Mouse (Mus musculus): ENCODE data around the gene Hcn1. TPM values are rescaled to one million over a fixed set of nuclear protein-coding genes. Genes with fewer than 3 reads are reported as not detected.

Hcn1 gene
- polyA plus RNA-seq (2016; fragmentation: Nextera tagmentation; extraction: Ambion mirVana) = 0.09 and 0.10 TPM in 2 replicates

- Histone ChIP-seq H3K9ac (replicated peaks) (peak within 1 kb of the TSS; percentile 61), H3K4me2 (replicated peaks) (peak within 1 kb of the TSS; percentile 95), H3K4me1 (peaks cover 14% of the 10 kb centered on the region), H3K36me3 (no peaks in the 10 kb centered on the region), H3K27me3 (peaks cover 27% of the 10 kb centered on the region), H3K9me3 (no peaks in the 10 kb centered on the region), H3K27ac (replicated peaks) (no peak within 1 kb of the TSS), H3K4me3 (peak within 1 kb of the TSS; percentile 57)
- peak; percentile 99 for ATAC-seq (ENCODE audit: low FRiP score, low read depth)
- 0% methylated on average over 17 of the region's 45 CpGs for WGBS
Observed at GRCm38 (mm10) chr13:117602181-117602580, at the start of gene Hcn1. Gene Hcn1, plus strand, starts transcription at chr13:117602320.

GRCm38 (mm10) chr13:117567251-117567650 lies 34.9 kb upstream of the Hcn1 start:
- Histone ChIP-seq H3K36me3 (no peaks in the 10 kb centered on the region), H3K4me3 (no peak overlapping the region), H3K27ac (replicated peaks) (no peak overlapping the region), H3K9ac (replicated peaks) (no peak overlapping the region), H3K4me2 (replicated peaks) (no peak overlapping the region), H3K9me3 (no peaks in the 10 kb centered on the region), H3K4me1 (no peaks in the 10 kb centered on the region), H3K27me3 (no peaks in the 10 kb centered on the region)
- WGBS = 83% methylated on average over 8 of the region's 8 CpGs
- ATAC-seq (ENCODE audit: low FRiP score, low read depth) = no peak

- Histone ChIP-seq H3K4me1 (no peaks in the 10 kb centered on the region), H3K9me3 (no peaks in the 10 kb centered on the region), H3K27ac (replicated peaks) (no peak overlapping the region), H3K4me2 (replicated peaks) (no peak overlapping the region), H3K36me3 (no peaks in the 10 kb centered on the region), H3K27me3 (no peaks in the 10 kb centered on the region), H3K4me3 (no peak overlapping the region), H3K9ac (replicated peaks) (no peak overlapping the region)
- 0 out of 2 replicates have a peak, but pooled peaks have one; percentile 19 for ATAC-seq (ENCODE audit: low FRiP score, low read depth)
- WGBS = 42% methylated on average over 3 of the region's 3 CpGs
Observed at GRCm38 (mm10) chr13:117571747-117572146, 30.4 kb upstream of the Hcn1 start.

- 63% methylated on average over 10 of the region's 10 CpGs for WGBS
- ATAC-seq (ENCODE audit: low FRiP score, low read depth) = no peak
- H3K9ac ChIP-seq (replicated peaks) = no peak overlapping the region
Observed at GRCm38 (mm10) chr13:117594494-117595182, 7.5 kb upstream of the Hcn1 start.

GRCm38 (mm10) chr13:117595183-117595532 lies 7.0 kb upstream of the Hcn1 start:
- Histone ChIP-seq H3K4me2 (replicated peaks) (no peak overlapping the region), H3K27ac (replicated peaks) (no peak overlapping the region), H3K4me1 (no peaks in the 10 kb centered on the region), H3K9ac (replicated peaks) (no peak overlapping the region), H3K4me3 (no peak overlapping the region), H3K27me3 (no peaks in the 10 kb centered on the region), H3K36me3 (no peaks in the 10 kb centered on the region), H3K9me3 (no peaks in the 10 kb centered on the region)
- ATAC-seq (ENCODE audit: low FRiP score, low read depth) = no peak
- WGBS = 32% methylated on average over 3 of the region's 3 CpGs

More at GRCm38 (mm10) chr13:117594494-117595182, 7.5 kb upstream of the Hcn1 start:
- H3K27ac ChIP-seq (replicated peaks) = no peak overlapping the region
- H3K9me3 ChIP-seq = no peaks in the 10 kb centered on the region
- H3K36me3 ChIP-seq = no peaks in the 10 kb centered on the region
- no peak overlapping the region for H3K4me2 ChIP-seq (replicated peaks)
- no peaks in the 10 kb centered on the region for H3K4me1 ChIP-seq
- no peak overlapping the region for H3K4me3 ChIP-seq
- H3K27me3 ChIP-seq = no peaks in the 10 kb centered on the region

- Histone ChIP-seq H3K9ac (replicated peaks) (no peak overlapping the region), H3K4me1 (peaks cover 14% of the 10 kb centered on the region), H3K36me3 (no peaks in the 10 kb centered on the region), H3K9me3 (no peaks in the 10 kb centered on the region), H3K4me2 (replicated peaks) (no peak overlapping the region), H3K27me3 (peaks cover 27% of the 10 kb centered on the region), H3K4me3 (no peak overlapping the region), H3K27ac (replicated peaks) (no peak overlapping the region)
- 60% methylated on average over 9 of the region's 9 CpGs for WGBS
- ATAC-seq (ENCODE audit: low FRiP score, low read depth) = no peak
Observed at GRCm38 (mm10) chr13:117601331-117601965, 672 bp upstream of the Hcn1 start.

- Histone ChIP-seq H3K36me3 (no peaks in the 10 kb centered on the region), H3K4me3 (peak overlapping the region; percentile 57), H3K9ac (replicated peaks) (peak overlapping the region; percentile 61), H3K27ac (replicated peaks) (no peak overlapping the region), H3K4me1 (peaks cover 14% of the 10 kb centered on the region), H3K27me3 (peaks cover 27% of the 10 kb centered on the region), H3K9me3 (no peaks in the 10 kb centered on the region), H3K4me2 (replicated peaks) (peak overlapping the region; percentile 95)
- under 1% methylated on average over 58 of the region's 62 CpGs for whole genome bisulfite sequencing
- peak; percentile 80 for ATAC-seq (ENCODE audit: low FRiP score, low read depth)
Observed at GRCm38 (mm10) chr13:117602617-117603358, 668 bp downstream of the Hcn1 start.

GRCm38 (mm10) chr13:117603421-117603820 lies 1.3 kb downstream of the Hcn1 start:
- H3K4me2 ChIP-seq (replicated peaks) = peak overlapping the region; percentile 95
- H3K36me3 ChIP-seq = no peaks in the 10 kb centered on the region
- H3K4me3 ChIP-seq = peak overlapping the region; percentile 57
- 13% methylated on average over 11 of the region's 11 CpGs for WGBS
- H3K9ac ChIP-seq (replicated peaks) = peak overlapping the region; percentile 61; the same call in 1 of the 2 replicates
- H3K4me1 ChIP-seq = peaks cover 14% of the 10 kb centered on the region
- ATAC-seq (ENCODE audit: low FRiP score, low read depth) = no peak
- H3K27me3 ChIP-seq = peaks cover 27% of the 10 kb centered on the region
- H3K27ac ChIP-seq (replicated peaks) = no peak overlapping the region
- no peaks in the 10 kb centered on the region for H3K9me3 ChIP-seq

GRCm38 (mm10) chr13:117604073-117604472 lies 2.0 kb downstream of the Hcn1 start:
- H3K36me3 ChIP-seq = no peaks in the 10 kb centered on the region
- peaks cover 14% of the 10 kb centered on the region for H3K4me1 ChIP-seq
- H3K9me3 ChIP-seq = no peaks in the 10 kb centered on the region
- H3K9ac ChIP-seq (replicated peaks) = no peak overlapping the region
- peak overlapping the region; percentile 95 for H3K4me2 ChIP-seq (replicated peaks)
- ATAC-seq (ENCODE audit: low FRiP score, low read depth) = no peak
- no peak overlapping the region for H3K4me3 ChIP-seq
- WGBS = 40% methylated on average over 7 of the region's 7 CpGs
- peaks cover 27% of the 10 kb centered on the region for H3K27me3 ChIP-seq
- H3K27ac ChIP-seq (replicated peaks) = no peak overlapping the region

GRCm38 (mm10) chr13:117604971-117605750 lies 3.0 kb downstream of the Hcn1 start:
- H3K27ac ChIP-seq (replicated peaks) = no peak overlapping the region
- H3K9ac ChIP-seq (replicated peaks) = no peak overlapping the region
- H3K9me3 ChIP-seq = no peaks in the 10 kb centered on the region
- no peak for ATAC-seq (ENCODE audit: low FRiP score, low read depth)
- no peak overlapping the region for H3K4me3 ChIP-seq
- 84% methylated on average over 5 of the region's 5 CpGs for WGBS
- peaks cover 14% of the 10 kb centered on the region for H3K4me1 ChIP-seq
- H3K36me3 ChIP-seq = no peaks in the 10 kb centered on the region
- H3K27me3 ChIP-seq = peaks cover 27% of the 10 kb centered on the region
- H3K4me2 ChIP-seq (replicated peaks) = no peak overlapping the region

GRCm38 (mm10) chr13:117611881-117612280 lies 9.8 kb downstream of the Hcn1 start:
- no peaks in the 10 kb centered on the region for H3K9me3 ChIP-seq
- H3K4me1 ChIP-seq = no peaks in the 10 kb centered on the region
- no peaks in the 10 kb centered on the region for H3K27me3 ChIP-seq
- ATAC-seq (ENCODE audit: low FRiP score, low read depth) = no peak
- no peak overlapping the region for H3K9ac ChIP-seq (replicated peaks)
- H3K36me3 ChIP-seq = no peaks in the 10 kb centered on the region
- H3K4me2 ChIP-seq (replicated peaks) = no peak overlapping the region
- H3K4me3 ChIP-seq = no peak overlapping the region
- WGBS = 96% methylated on average over 2 of the region's 2 CpGs
- no peak overlapping the region for H3K27ac ChIP-seq (replicated peaks)
